Mouse (Mus musculus) kidney, adult 2 months (tissue): ENCODE data around the gene Cep97.

ENCODE experiments used
- CTCF ChIP-seq: fragments of 200-500 bp; conservative IDR thresholded peaks from 2 replicates; pipeline ENCODE4 v1.5.1; 2011; ENCODE audit warnings: low read depth, mild to moderate bottlenecking, control low read depth, low read length, moderate library complexity, mixed read lengths; ENCODE audit not compliant: insufficient read depth, insufficient read length
- POLR2A ChIP-seq: fragments of 200-500 bp; IDR thresholded peaks from one replicate; pipeline ENCODE4 v1.6.1; 2011; ENCODE audit warnings: low read depth, low read length, control low read depth

DNA sequence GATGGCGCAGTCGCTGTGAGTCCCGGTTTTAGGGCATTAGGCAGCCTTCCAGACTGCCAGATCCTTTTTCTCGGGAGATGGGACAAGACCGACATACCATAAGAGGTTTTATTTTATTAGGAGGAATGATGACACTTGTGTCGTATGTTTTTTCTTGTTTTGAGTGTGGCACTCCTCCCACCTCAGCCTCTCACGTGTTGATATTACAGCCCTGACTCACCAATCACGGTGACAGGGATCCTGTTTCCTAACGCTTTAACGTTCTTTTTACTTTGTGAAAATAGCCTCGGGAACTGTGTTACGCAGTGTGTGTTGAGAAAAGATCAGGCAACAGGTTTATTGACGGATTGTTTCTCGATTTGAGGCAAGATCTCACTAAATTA is 40.2 kb upstream of the Cep97 start:
- no peak for TF ChIP-seq CTCF
- TF ChIP-seq POLR2A, result no peak
